Mouse (Mus musculus) MEL (cell line): ENCODE data around the gene Mcl1.

Source experiments
- CHD1 ChIP-seq: IDR thresholded peaks from 2 replicates; pipeline ENCODE4 v1.6.1; 2012; ENCODE audit warnings: low read depth, mild to moderate bottlenecking, inconsistent platforms, low read length, improper control_type of control experiment
- CTCF ChIP-seq, 3 experiments: IDR thresholded peaks in 2 of 3; conservative IDR thresholded peaks in 1 of 3; 2 replicates each; pipeline ENCODE4 v1.5.1; 2011 to 2012; ENCODE audit warnings: low read length in 3 of 3, low read depth in 2 of 3, mild to moderate bottlenecking in 2 of 3, improper control_type of control experiment in 1 of 3, inconsistent platforms in 1 of 3, mixed read lengths in 1 of 3, moderate library complexity in 1 of 3; ENCODE audit not compliant: control insufficient read depth in 1 of 3, insufficient read depth in 1 of 3, poor library complexity in 1 of 3, severe bottlenecking in 1 of 3
- JUND ChIP-seq: IDR thresholded peaks from 2 replicates; pipeline ENCODE4 v1.6.1; 2011; ENCODE audit warnings: low read depth, mild to moderate bottlenecking, improper control_type of control experiment, low read length
- KAT2A ChIP-seq: conservative IDR thresholded peaks from 2 replicates; pipeline ENCODE4 v1.6.1; 2012; ENCODE audit warnings: low read depth, low read length, improper control_type of control experiment, inconsistent platforms
- MAX ChIP-seq: IDR thresholded peaks from 2 replicates; pipeline ENCODE4 v1.6.1; 2011; ENCODE audit warnings: low read length, improper control_type of control experiment
- MAZ ChIP-seq: IDR thresholded peaks from 2 replicates; pipeline ENCODE4 v1.6.1; 2012; ENCODE audit warnings: low read depth, mild to moderate bottlenecking, inconsistent platforms, low read length, improper control_type of control experiment
- MXI1 ChIP-seq: IDR thresholded peaks from 2 replicates; pipeline ENCODE4 v1.6.1; 2011; ENCODE audit warnings: mild to moderate bottlenecking, low read depth, low read length, improper control_type of control experiment
- POLR2A ChIP-seq, 2 experiments: IDR thresholded peaks; 2 replicates each; pipeline ENCODE4 v1.6.1; 2011 to 2012; ENCODE audit warnings: low read length in 2 of 2, mild to moderate bottlenecking in 2 of 2, control low read depth in 1 of 2, improper control_type of control experiment in 1 of 2, low read depth in 1 of 2, moderate library complexity in 1 of 2; ENCODE audit not compliant: control insufficient read depth in 1 of 2, insufficient read depth in 1 of 2, poor library complexity in 1 of 2
- RCOR1 ChIP-seq: IDR thresholded peaks from 2 replicates; pipeline ENCODE4 v1.6.1; 2012; ENCODE audit warnings: low read depth, mild to moderate bottlenecking, inconsistent platforms, low read length, improper control_type of control experiment
- TAL1 ChIP-seq: IDR thresholded peaks from 2 replicates; pipeline ENCODE4 v1.6.1; 2012; ENCODE audit warnings: mild to moderate bottlenecking, inconsistent platforms, low read length, moderate library complexity, mixed read lengths
- USF1 ChIP-seq: IDR thresholded peaks from 2 replicates; pipeline ENCODE4 v1.6.1; 2014; ENCODE audit warnings: low read depth, mild to moderate bottlenecking, inconsistent platforms, low read length, improper control_type of control experiment, moderate library complexity

GRCm38 (mm10) chr3:95672461-95672860, 13.9 kb downstream of the Mcl1 start:
- TF ChIP-seq KAT2A (no peak), CHD1 (no peak), MAZ (no peak), CTCF (IDR thresholded peaks at IDR 0.05 in 2 of 3, conservative IDR thresholded peaks at IDR 0.05 in 1 of 3; ENCODE audit: control insufficient read depth in 1 of 3, insufficient read depth in 1 of 3, low read depth in 2 of 3, low read length in 3 of 3, poor library complexity in 1 of 3, severe bottlenecking in 1 of 3) (no peak), TAL1 (no peak), RCOR1 (no peak), JUND (no peak), POLR2A (IDR thresholded peaks at IDR 0.05; ENCODE audit: control insufficient read depth in 1 of 2, insufficient read depth in 1 of 2, low read depth in 1 of 2, low read length in 2 of 2, poor library complexity in 1 of 2) (no peak), USF1 (no peak), MAX (no peak), MXI1 (no peak)
